ENCODE assay signal across 8 mouse cellular contexts in the genomic region with DNA sequence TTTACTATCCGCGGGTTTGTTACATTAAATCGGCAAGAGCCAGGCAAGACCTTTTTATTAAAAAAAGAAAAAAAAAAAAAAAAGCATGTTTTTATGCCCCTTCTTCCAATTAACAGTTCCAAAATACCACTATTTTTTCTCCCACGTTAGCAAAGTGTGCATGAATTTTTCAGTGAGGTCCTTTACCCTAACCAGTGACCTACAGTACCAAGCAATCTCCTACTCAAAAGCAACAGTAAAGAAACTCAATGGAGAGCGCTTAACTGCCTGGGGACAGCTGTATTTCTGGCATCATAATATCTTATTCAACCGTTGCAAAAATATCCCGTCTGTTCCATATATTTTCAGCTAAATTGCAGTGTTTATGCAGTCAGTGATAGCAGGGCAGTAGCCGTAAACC. TPM values are rescaled to one million over a fixed set of nuclear protein-coding genes. Genes with fewer than 3 reads are reported as not detected.
DNase-seq lines count a peak whose midpoint lies in the region; ATAC-seq and TF ChIP-seq lines count a peak whose summit lies in the region.

No protein-coding gene starts in this region.

- no peak for DNase-seq in lung, postnatal 0 days (ENCODE audit: low spot score)
- DNase-seq in lung, postnatal 36 days = no peak
- DNase-seq in large intestine, adult 2 months (ENCODE audit: low read depth, low spot score) = peak; percentile 19
- no peak for DNase-seq in urinary bladder, postnatal 14 days (ENCODE audit: low spot score)
- DNase-seq in layer of hippocampus, postnatal 10 days (ENCODE audit: low spot score in 2 of 2) = no peak
- DNase-seq in frontal cortex, postnatal 14 days (ENCODE audit: low spot score in 2 of 2) = no peak

- H3K9me3 ChIP-seq in lung, postnatal 0 days (ENCODE audit: low read length) = no peaks in the 10 kb centered on the region
- no peaks in the 10 kb centered on the region for H3K9me3 ChIP-seq in embryonic facial prominence, embryonic 13.5 days

- no peaks in the 10 kb centered on the region for H3K27me3 ChIP-seq in lung, postnatal 0 days (replicated peaks; ENCODE audit: insufficient read depth, low read length)
- no peaks in the 10 kb centered on the region for H3K27me3 ChIP-seq in embryonic facial prominence, embryonic 13.5 days

- 15% methylated on average over 8 of the region's 8 CpGs for WGBS in lung, postnatal 0 days
- WGBS in embryonic facial prominence, embryonic 13.5 days = 17% methylated on average over 8 of the region's 8 CpGs
- WGBS in large intestine, adult 2 months = 10% methylated on average over 8 of the region's 8 CpGs
- WGBS in olfactory bulb, adult 2 months = 5% methylated on average over 8 of the region's 8 CpGs

- H3K9ac ChIP-seq in lung, postnatal 0 days (replicated peaks; ENCODE audit: low read depth) = peak overlapping the region; percentile 72
- H3K9ac ChIP-seq in embryonic facial prominence, embryonic 13.5 days = peak overlapping the region; percentile 90

- no peak for TF ChIP-seq POLR2A in olfactory bulb, adult 2 months (IDR thresholded peaks at IDR 0.05; ENCODE audit: insufficient read depth, low read depth, low read length)

- ATAC-seq in lung, postnatal 0 days = no peak
- ATAC-seq in embryonic facial prominence, embryonic 13.5 days (ENCODE audit: insufficient number of reproducible peaks, insufficient read depth, low FRiP score, low TSS enrichment, low read depth) = no peak

- H3K36me3 ChIP-seq in lung, postnatal 0 days (ENCODE audit: insufficient read depth, low read length) = 0 out of 2 replicates have a peak, but pooled peaks cover 2% of the 10 kb centered on the region
- H3K36me3 ChIP-seq in embryonic facial prominence, embryonic 13.5 days = peaks cover 21% of the 10 kb centered on the region

- H3K27ac ChIP-seq in lung, postnatal 0 days (ENCODE audit: low read length) = peak overlapping the region; percentile 90
- peak overlapping the region; percentile 88 for H3K27ac ChIP-seq in embryonic facial prominence, embryonic 13.5 days
- H3K27ac ChIP-seq in olfactory bulb, adult 2 months (ENCODE audit: insufficient read depth, low read depth, low read length) = peak overlapping the region; percentile 47; the same call in 1 of the 2 replicates

- peaks cover 8% of the 10 kb centered on the region; the same call in 1 of the 2 replicates for H3K4me1 ChIP-seq in lung, postnatal 0 days (ENCODE audit: insufficient read depth, low read depth, low read length)
- peaks cover 36% of the 10 kb centered on the region for H3K4me1 ChIP-seq in embryonic facial prominence, embryonic 13.5 days
- H3K4me1 ChIP-seq in olfactory bulb, adult 2 months (ENCODE audit: control insufficient read depth, insufficient read depth, low read length) = peaks cover 14% of the 10 kb centered on the region

- no peak for TF ChIP-seq CTCF in lung, postnatal 0 days (IDR thresholded peaks at IDR 0.05)
- no peak for TF ChIP-seq CTCF in olfactory bulb, adult 2 months (IDR thresholded peaks at IDR 0.05; ENCODE audit: insufficient read depth, low read depth, low read length)

- peak overlapping the region; percentile 80 for H3K4me3 ChIP-seq in lung, postnatal 0 days (ENCODE audit: low read depth, low read length)
- peak overlapping the region; percentile 88 for H3K4me3 ChIP-seq in embryonic facial prominence, embryonic 13.5 days
- peak overlapping the region; percentile 84 for H3K4me3 ChIP-seq in olfactory bulb, adult 2 months (ENCODE audit: insufficient read depth, low read depth, low read length)

- H3K4me2 ChIP-seq in lung, postnatal 0 days (replicated peaks; ENCODE audit: low read depth, low read length) = peak overlapping the region; percentile 80
- peak overlapping the region; percentile 93 for H3K4me2 ChIP-seq in embryonic facial prominence, embryonic 13.5 days

- TF ChIP-seq EP300 in lung, postnatal 0 days (IDR thresholded peaks at IDR 0.05) = no peak

RNA-seq across cellular contexts. Expression of a gene that starts 0.5 kb away (rescaled TPM):
- 21.5 and 23.1 TPM in 2 replicates for polyA plus RNA-seq in lung, postnatal 0 days (2015; fragmentation: Nextera tagmentation; extraction: Ambion mirVana)
- polyA plus RNA-seq in embryonic facial prominence, embryonic 13.5 days (2015; fragmentation: Nextera tagmentation; extraction: Ambion mirVana) = 37.8 and 40.4 TPM in 2 replicates
- 13.3 and 18.7 TPM in 2 replicates for polyA plus RNA-seq in large intestine, adult 2 months (2012; rRNA removed)
- polyA plus RNA-seq in olfactory bulb, adult 2 months (2012; ENCODE audit: insufficient read depth, insufficient read length, low replicate concordance, missing spikeins) = not detected in 2 replicates
- 10 to 100 TPM; 34.6 to 36.2 TPM for total RNA-seq in layer of hippocampus, postnatal 10 days (2021)

RNA-seq across cellular contexts. Expression of a gene that starts 20.9 kb away (rescaled TPM):
- 51.7 and 57.5 TPM in 2 replicates for polyA plus RNA-seq in lung, postnatal 0 days (2015; fragmentation: Nextera tagmentation; extraction: Ambion mirVana)
- 34.6 and 37.8 TPM in 2 replicates for polyA plus RNA-seq in embryonic facial prominence, embryonic 13.5 days (2015; fragmentation: Nextera tagmentation; extraction: Ambion mirVana)
- polyA plus RNA-seq in large intestine, adult 2 months (2012; rRNA removed) = 22.8 and 29.4 TPM in 2 replicates
- not detected in 2 replicates for polyA plus RNA-seq in olfactory bulb, adult 2 months (2012; ENCODE audit: insufficient read depth, insufficient read length, low replicate concordance, missing spikeins)
- total RNA-seq in layer of hippocampus, postnatal 10 days (2021) = 10 to 100 TPM; 37.2 to 37.5 TPM

Comparison
In these comparisons a context has a peak if more than half of its experiments do, and no peak if none do; other contexts are left out.
1. RNA of a gene that starts 20.9 kb away (polyA plus RNA-seq): 51.7 to 57.5 TPM in lung, postnatal 0 days, 34.6 to 37.8 TPM in embryonic facial prominence, embryonic 13.5 days and 22.8 to 29.4 TPM in large intestine, adult 2 months; not detected in olfactory bulb, adult 2 months; every median in the first group is over 10 times any median in the second.
2. Peak in every context shown above with its lines, with median percentiles within 50 percentile points of each other: H3K27ac ChIP-seq and H3K4me3 ChIP-seq.